Comparison of ENCODE assay signal across 8 mouse cellular contexts in genomic region chr8:62951173-62952134, GRCm38 (mm10). TPM values are rescaled to one million over a fixed set of nuclear protein-coding genes. Genes with fewer than 3 reads are reported as not detected.
A peak's percentile ranks its signal among the peaks of the same experiment; 100 is the strongest.
DNase-seq lines count a peak whose midpoint lies in the region; ATAC-seq and TF ChIP-seq lines count a peak whose summit lies in the region.

No protein-coding gene starts in this region.

- DNase-seq in kidney, adult 2 months = no peak
- DNase-seq in kidney, postnatal 36 days = no peak
- peak; percentile 23 to 43 for DNase-seq in cerebellum, postnatal 4 days (ENCODE audit: low spot score in 2 of 2)
- peak; percentile 7 to 26 for DNase-seq in frontal cortex, postnatal 25 days (ENCODE audit: low spot score in 2 of 2)
- peak; percentile 49 to 53 for DNase-seq in left cerebral cortex, adult 2 months (ENCODE audit: extremely low spot score in 1 of 2, low spot score in 2 of 2)

- peak; percentile 93 for ATAC-seq in midbrain, embryonic 16.5 days
- ATAC-seq in monocyte, adult 5-6 weeks (replicated peaks; ENCODE audit: insufficient number of reproducible peaks, low FRiP score, low TSS enrichment, poor library complexity, severe bottlenecking) = no peak
- no peak for ATAC-seq in inflammation-experienced regulatory T-cells, adult 6 months

- WGBS in kidney, adult 2 months = 2% methylated on average over 50 of the region's 50 CpGs
- WGBS in midbrain, embryonic 16.5 days = under 1% methylated on average over 48 of the region's 50 CpGs

- TF ChIP-seq POLR2A in kidney, adult 2 months (IDR thresholded peaks at IDR 0.05; ENCODE audit: low read depth, low read length) = no peak

- H3K9me3 ChIP-seq in midbrain, embryonic 16.5 days (replicated peaks; ENCODE audit: control insufficient read depth, low read length, poor library complexity, severe bottlenecking) = no peaks in the 10 kb centered on the region

- TF ChIP-seq CTCF in kidney, adult 2 months (conservative IDR thresholded peaks at IDR 0.05; ENCODE audit: insufficient read depth, insufficient read length, low read depth, low read length) = no peak
- no peak for TF ChIP-seq CTCF in left cerebral cortex, adult 2 months (IDR thresholded peaks at IDR 0.05)

- H3K4me1 ChIP-seq in kidney, adult 2 months (ENCODE audit: control insufficient read depth, insufficient read depth, low read length) = no peaks in the 10 kb centered on the region
- H3K4me1 ChIP-seq in midbrain, embryonic 16.5 days (ENCODE audit: control insufficient read depth, insufficient read depth, low read length) = 0 out of 2 replicates have a peak, but pooled peaks cover 5% of the 10 kb centered on the region

- peak overlapping the region; percentile 5; the same call in 1 of the 2 replicates for H3K4me3 ChIP-seq in kidney, adult 2 months (ENCODE audit: insufficient read depth, low read depth, low read length)
- H3K4me3 ChIP-seq in left cerebral cortex, adult 2 months = peak overlapping the region; percentile 63
- peak overlapping the region; percentile 79 for H3K4me3 ChIP-seq in midbrain, embryonic 16.5 days (ENCODE audit: low read depth, low read length)

- peak overlapping the region; percentile 74 for H3K4me2 ChIP-seq in midbrain, embryonic 16.5 days (ENCODE audit: low read length)

- no peak overlapping the region for H3K27ac ChIP-seq in kidney, adult 2 months (ENCODE audit: insufficient read depth, low read depth, low read length)
- peak overlapping the region; percentile 81 for H3K27ac ChIP-seq in left cerebral cortex, adult 2 months
- H3K27ac ChIP-seq in midbrain, embryonic 16.5 days (ENCODE audit: low read length) = peak overlapping the region; percentile 86

- H3K36me3 ChIP-seq in kidney, adult 2 months (ENCODE audit: control insufficient read depth, insufficient read depth, low read length) = no peaks in the 10 kb centered on the region
- H3K36me3 ChIP-seq in midbrain, embryonic 16.5 days (ENCODE audit: control insufficient read depth, insufficient read depth, low read length) = no peaks in the 10 kb centered on the region

- peak overlapping the region; percentile 91 for H3K9ac ChIP-seq in midbrain, embryonic 16.5 days (ENCODE audit: low read depth, low read length)

- H3K27me3 ChIP-seq in kidney, adult 2 months (replicated peaks; ENCODE audit: control insufficient read depth, insufficient read depth, low read length) = no peaks in the 10 kb centered on the region
- H3K27me3 ChIP-seq in midbrain, embryonic 16.5 days (ENCODE audit: control insufficient read depth, insufficient read depth, low read depth, low read length) = no peaks in the 10 kb centered on the region

- intact Hi-C loops in left cerebral cortex, adult 2 months (cut with DNase I) = loop anchor here (10.0 kb wide), 1 partner anchor 923 kb away; no protein-coding TSS in a partner anchor

RNA-seq across cellular contexts. Expression of gene Spock3, which starts 0.6 kb away (rescaled TPM):
- 0.38 and 0.48 TPM in 2 replicates for polyA plus RNA-seq in kidney, adult 2 months (2012; rRNA removed)
- 10 to 100 TPM; 67.2 to 68.2 TPM for total RNA-seq in left cerebral cortex, adult 2 months (2021)
- 72.8 and 74.9 TPM in 2 replicates for polyA plus RNA-seq in midbrain, embryonic 16.5 days (2015; fragmentation: Nextera tagmentation; extraction: Ambion mirVana)
- not detected in 3 replicates for total RNA-seq in monocyte, adult 5-6 weeks (2017)
- polyA plus RNA-seq in inflammation-experienced regulatory T-cells, adult 6 months (2017; shearing (Covaris generic)) = not detected

Comparison
In these comparisons a context has a peak if more than half of its experiments do, and no peak if none do; other contexts are left out.
1. DNase-seq: peak in cerebellum, postnatal 4 days (2 of 2), frontal cortex, postnatal 25 days (2 of 2) and left cerebral cortex, adult 2 months (2 of 2); none in kidney, adult 2 months (single experiment) and kidney, postnatal 36 days (0 of 2).
2. H3K4me3 ChIP-seq: peak in every context shown above with its lines; median percentile 79 in midbrain, embryonic 16.5 days; 63 in left cerebral cortex, adult 2 months; 5 in kidney, adult 2 months.
3. RNA of gene Spock3, which starts 0.6 kb away (polyA plus RNA-seq): 72.8 to 74.9 TPM in midbrain, embryonic 16.5 days; 0.38 to 0.48 TPM in kidney, adult 2 months and not detected in inflammation-experienced regulatory T-cells, adult 6 months; every median in the first group is over 10 times any median in the second.